Mouse (Mus musculus): ENCODE results near the gene Crk.

- TF ChIP-seq CTCF (IDR thresholded peaks at IDR 0.05; ENCODE audit: extremely low read depth, insufficient read depth, insufficient read length, insufficient replicate concordance): no peak
- no peak for TF ChIP-seq POLR2A (IDR thresholded peaks at IDR 0.05; ENCODE audit: low read depth, low read length)
Observed at GRCm38 (mm10) chr11:75751082-75751481, 72.0 kb downstream of the Crk start.

All from spleen, adult 2 months (tissue).